Mouse (Mus musculus) liver, embryonic 14.5 days (tissue): ENCODE data around the gene Csdc2.

Experiments used
- CTCF ChIP-seq: IDR thresholded peaks from 2 replicates; pipeline ENCODE4 v1.5.1; 2016; ENCODE audit warnings: antibody characterized with exemption, low read depth, control low read depth
- EP300 ChIP-seq: IDR thresholded peaks from 2 replicates; pipeline ENCODE4 v1.6.1; 2016; ENCODE audit warnings: antibody characterized with exemption, low read depth

DNA sequence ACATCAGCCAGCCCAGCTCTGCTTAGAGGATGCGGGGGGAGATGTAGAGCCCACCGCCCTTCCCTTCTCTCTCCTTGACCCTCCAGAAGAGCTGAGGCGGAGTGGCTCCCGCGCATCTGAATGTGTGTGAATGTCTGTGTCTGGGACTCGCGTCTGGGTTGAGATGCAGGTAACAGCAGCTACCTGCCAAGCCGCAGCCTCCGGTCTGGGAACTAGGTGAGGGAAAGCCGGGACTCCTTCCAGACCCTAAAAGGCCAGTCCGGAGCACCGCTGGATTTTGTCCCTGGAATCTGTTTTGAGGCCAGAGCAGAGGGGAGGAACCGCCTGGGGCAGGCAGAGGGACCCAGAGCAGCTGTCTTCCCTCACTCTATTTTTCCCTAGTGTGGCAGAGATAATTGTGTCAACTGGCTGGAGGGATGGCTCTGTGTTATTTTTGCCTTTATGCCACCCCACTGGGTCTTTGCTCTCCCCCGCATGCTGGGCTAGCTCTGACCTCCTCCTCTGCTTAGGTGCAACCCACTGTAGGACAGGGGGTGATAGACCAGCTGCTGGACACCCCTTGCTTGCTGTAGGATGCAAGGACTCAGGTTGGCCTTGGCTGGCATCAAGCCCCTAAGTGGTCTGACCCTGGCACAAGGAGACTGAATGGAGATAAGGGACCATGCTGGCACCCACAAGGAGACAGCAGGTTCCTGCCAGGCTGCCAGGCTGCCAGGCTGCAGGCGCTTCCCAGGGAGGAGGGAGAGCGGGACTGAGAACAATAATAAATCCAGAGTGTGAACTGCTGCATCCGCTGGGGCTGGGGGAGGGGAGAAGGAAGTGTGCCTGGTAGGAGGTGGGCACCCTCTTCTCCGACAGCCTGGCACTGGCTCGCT lies 776 bp downstream of the Csdc2 start:
- TF ChIP-seq CTCF (no peak), EP300 (no peak)
